Mouse (Mus musculus) heart, postnatal 14 days (tissue): ENCODE results near the gene Ttll6. TPM values are rescaled to one million over a fixed set of nuclear protein-coding genes. Genes with fewer than 3 reads are reported as not detected.
"Not testable (repeated sequence)": the region's sequence is repeated elsewhere in the genome, so short reads cannot be mapped to it uniquely, and the experiment has no call there.

Experiments
- DNase-seq, 2 experiments: peaks; one replicate each; pipeline ENCODE4 v3.0.0; 2021 to 2022
- intact Hi-C: fragments of 180-260 bp; cut with DNase I; formaldehyde crosslinking; loops from one replicate; pipeline ENCODE4 v1.15.1; 2025
- long read RNA-seq, 2 experiments: library from polyadenylated mRNA; stranded (forward); transcript quantifications; one replicate each; pipeline ENCODE4 v2.0.0; 2021
- total RNA-seq, 2 experiments: library from RNA; stranded (reverse); gene quantifications; 2 replicates each; pipeline ENCODE4 v1.2.3; 2021

Ttll6 gene
- total RNA-seq = under 1 TPM in 1 of 2 experiments, not detected in 1; 0.07 TPM
- long read RNA-seq, experiment 1 = 0 reads
- long read RNA-seq, experiment 2 = 0 reads

- DNase-seq = peak; percentile 55 to 69
- intact Hi-C loops = loop anchor here (10.0 kb wide), 1 partner anchor 259 kb away; no protein-coding TSS in a partner anchor
Observed at GRCm38 (mm10) chr11:96133239-96133865, at the start of gene Ttll6. Gene Ttll6 (plus strand): TSS chr11:96133786.

- intact Hi-C loops = no loop called here
- no peak for DNase-seq
Observed at GRCm38 (mm10) chr11:96087981-96088380, 45.6 kb upstream of the Ttll6 start.

GRCm38 (mm10) chr11:96091073-96091472 lies 42.5 kb upstream of the Ttll6 start:
- DNase-seq = peak in 1 of 2 experiments; percentile 20
- intact Hi-C loops = no loop called here

- DNase-seq = peak; percentile 13 to 47
- intact Hi-C loops = loop anchor here (1.0 kb wide), 2 partner anchors 35 to 143 kb away; no protein-coding TSS in a partner anchor
Observed at GRCm38 (mm10) chr11:96092674-96093291, 40.8 kb upstream of the Ttll6 start.

DNA sequence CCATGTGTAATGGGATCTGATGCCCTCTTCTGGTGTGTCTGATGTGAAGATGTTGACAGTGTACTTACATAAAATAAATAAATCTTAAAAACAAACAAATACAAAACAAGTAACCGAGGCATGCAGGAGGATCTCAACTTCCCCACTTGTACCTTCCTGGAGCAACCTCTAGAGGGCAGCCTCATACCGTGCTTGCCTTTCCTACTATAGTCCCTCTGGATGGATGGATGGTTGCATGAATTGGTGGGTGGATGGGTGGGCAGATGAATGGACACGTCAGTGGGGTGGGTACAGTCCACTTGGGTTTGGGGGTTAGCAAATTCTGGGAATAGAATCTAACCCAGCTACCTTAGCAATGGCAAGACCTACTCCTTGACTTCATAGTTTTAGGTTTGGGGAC lies 40.2 kb upstream of the Ttll6 start:
- intact Hi-C loops = loop anchor here (1.0 kb wide), 2 partner anchors 34 to 142 kb away; no protein-coding TSS in a partner anchor
- peak; percentile 48 to 68 for DNase-seq

DNA sequence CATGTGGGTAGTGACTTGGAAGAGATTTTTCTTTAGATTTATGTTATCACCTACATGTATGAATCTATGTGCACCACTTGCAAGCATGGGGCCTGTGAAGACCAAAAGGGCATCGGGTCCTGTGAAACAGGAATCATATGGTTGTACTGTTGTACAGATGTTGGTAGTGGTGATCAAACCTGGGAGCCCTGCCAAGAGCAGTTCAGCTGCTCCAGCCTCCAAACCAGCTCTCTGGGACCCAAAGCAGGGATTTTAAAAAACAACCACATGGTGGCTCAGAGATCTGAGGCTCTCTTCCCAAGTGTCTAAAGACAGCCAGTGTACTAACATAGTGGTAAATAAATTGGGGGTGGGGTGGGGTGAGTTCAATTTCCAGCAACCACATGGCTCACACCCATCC lies 25.2 kb upstream of the Ttll6 start:
- no peak for DNase-seq
- intact Hi-C loops = no loop called here

- intact Hi-C loops, DNase-seq: not testable (repeated sequence)
Observed at GRCm38 (mm10) chr11:96110950-96111349, 22.6 kb upstream of the Ttll6 start.

DNA sequence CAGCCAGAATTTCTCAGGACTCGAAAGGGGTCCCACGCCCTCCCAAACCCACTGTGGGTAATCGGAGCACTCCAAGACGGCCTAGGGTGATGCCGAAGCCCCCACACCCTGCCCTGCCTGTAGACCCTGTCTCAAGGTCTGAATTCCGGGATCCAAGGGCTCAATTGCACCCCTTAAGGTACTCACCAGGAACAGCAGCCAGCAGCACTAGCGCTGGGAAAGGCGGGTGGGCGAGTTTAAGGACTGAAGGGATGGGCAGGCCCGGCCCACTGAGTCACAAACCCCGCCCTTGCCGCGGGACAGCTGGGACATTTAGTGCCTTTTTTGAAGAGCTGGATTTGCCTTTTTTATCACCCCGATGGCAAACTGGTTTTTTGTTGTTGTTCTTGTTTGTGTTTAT lies 21.8 kb upstream of the Ttll6 start, which contains the start of gene Calcoco2:
TSS of gene Calcoco2 (minus strand) at position 214 of the 400 bp plus-strand sequence.
- DNase-seq = no peak
- intact Hi-C loops = no loop called here

- intact Hi-C loops = no loop called here
- DNase-seq = no peak
Observed at GRCm38 (mm10) chr11:96114077-96114476, 19.5 kb upstream of the Ttll6 start.

DNA sequence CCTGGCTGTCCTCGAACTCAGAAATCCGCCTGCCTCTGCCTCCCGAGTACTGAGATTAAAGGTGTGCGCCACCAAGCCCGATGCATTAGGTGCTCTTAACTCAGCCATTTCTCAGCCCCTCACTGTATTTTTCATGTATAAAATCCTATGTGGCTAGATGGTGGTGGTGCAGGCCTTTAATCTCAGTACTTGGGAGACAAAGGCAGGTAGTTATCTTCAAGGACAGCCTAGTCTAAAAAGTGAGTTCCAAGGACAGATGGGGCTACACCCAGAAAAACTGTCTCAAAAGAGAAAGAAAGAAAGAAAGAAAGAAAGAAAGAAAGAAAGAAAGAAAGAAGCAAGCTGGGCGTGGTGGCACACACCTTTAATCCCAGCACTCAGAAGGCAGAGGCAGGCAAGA lies 18.2 kb upstream of the Ttll6 start:
- intact Hi-C loops = no loop called here
- no peak for DNase-seq

- DNase-seq = no peak
- intact Hi-C loops = no loop called here
Observed at GRCm38 (mm10) chr11:96116116-96116515, 17.5 kb upstream of the Ttll6 start.

DNA sequence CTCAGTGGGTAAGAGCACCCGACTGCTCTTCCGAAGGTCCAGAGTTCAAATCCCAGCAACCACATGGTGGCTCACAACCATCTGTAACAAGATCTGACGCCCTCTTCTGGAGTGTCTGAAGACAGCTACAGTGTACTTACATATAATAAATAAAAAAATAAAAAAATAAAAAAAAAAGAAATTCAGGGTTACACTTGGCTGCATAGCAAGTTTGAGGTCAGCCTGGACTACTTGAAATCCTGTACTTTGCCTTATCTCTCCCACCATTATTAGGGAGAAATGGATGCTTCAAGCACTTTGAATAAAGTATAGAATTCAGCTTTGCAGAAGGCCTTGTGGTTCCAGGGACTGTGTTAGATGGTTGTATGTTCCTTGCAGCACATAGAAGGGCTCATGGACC lies 16.7 kb upstream of the Ttll6 start:
- intact Hi-C loops, DNase-seq: not testable (repeated sequence)

GRCm38 (mm10) chr11:96119401-96119800 lies 14.2 kb upstream of the Ttll6 start:
- no peak for DNase-seq

DNA sequence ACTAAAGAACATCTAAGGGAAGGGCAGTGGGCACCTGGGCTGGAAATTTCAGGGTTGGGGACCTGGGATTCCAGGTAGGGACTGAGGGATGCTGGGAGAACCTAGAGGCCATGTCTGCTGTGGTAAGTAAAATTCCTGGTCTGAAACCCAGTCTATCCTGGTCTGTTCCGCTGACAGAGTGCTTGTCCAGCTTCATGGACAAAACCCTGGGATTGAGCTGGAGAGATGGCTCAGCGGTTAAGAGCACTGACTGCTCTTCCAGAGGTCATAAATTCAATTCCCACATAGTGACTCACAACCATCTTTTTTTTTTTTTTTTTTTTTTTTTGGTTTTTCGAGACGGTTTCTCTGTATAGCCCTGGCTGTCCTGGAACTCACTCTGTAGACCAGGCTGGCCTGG lies 10.8 kb upstream of the Ttll6 start:
- not testable (repeated sequence) for DNase-seq

More at GRCm38 (mm10) chr11:96119401-96119800, 14.2 kb upstream of the Ttll6 start:
- intact Hi-C loops = no loop called here

GRCm38 (mm10) chr11:96124052-96124914 lies 9.3 kb upstream of the Ttll6 start:
- peak; percentile 17 to 34 for DNase-seq
- intact Hi-C loops = no loop called here

More for the DNA sequence above, 10.8 kb upstream of the Ttll6 start:
- intact Hi-C loops = not testable (repeated sequence)

- intact Hi-C loops = loop anchor here (10.0 kb wide), 1 partner anchor 256 kb away; no protein-coding TSS in a partner anchor
- DNase-seq = no peak
Observed at GRCm38 (mm10) chr11:96130606-96131005, 3.0 kb upstream of the Ttll6 start.

- intact Hi-C loops = loop anchor here (10.0 kb wide), 1 partner anchor 261 kb away; no protein-coding TSS in a partner anchor
- DNase-seq = no peak
Observed at GRCm38 (mm10) chr11:96135847-96136246, 2.3 kb downstream of the Ttll6 start.

DNA sequence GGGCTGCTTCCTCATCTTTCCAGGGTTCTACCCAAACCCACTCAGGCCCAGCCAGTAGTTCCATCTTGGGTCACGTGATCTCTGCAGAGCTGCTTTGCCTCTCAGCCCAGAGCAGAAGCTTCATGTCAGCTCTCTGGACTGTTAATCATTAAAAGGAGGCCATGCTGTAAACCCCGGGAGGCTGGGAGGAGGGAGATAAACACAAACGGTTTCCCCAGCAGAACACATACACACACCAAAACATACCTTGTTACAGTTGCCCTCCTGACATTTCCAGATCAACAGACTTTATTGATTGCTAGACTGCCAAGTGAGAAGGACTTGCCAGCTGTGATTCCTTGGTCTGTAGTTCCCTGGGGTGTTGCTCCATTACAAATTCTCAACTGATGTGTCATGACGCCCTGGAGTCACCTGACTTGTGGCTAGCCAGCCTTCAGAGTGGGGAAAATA lies 7.2 kb downstream of the Ttll6 start:
- intact Hi-C loops = no loop called here
- DNase-seq = peak in 1 of 2 experiments; percentile 12

DNA sequence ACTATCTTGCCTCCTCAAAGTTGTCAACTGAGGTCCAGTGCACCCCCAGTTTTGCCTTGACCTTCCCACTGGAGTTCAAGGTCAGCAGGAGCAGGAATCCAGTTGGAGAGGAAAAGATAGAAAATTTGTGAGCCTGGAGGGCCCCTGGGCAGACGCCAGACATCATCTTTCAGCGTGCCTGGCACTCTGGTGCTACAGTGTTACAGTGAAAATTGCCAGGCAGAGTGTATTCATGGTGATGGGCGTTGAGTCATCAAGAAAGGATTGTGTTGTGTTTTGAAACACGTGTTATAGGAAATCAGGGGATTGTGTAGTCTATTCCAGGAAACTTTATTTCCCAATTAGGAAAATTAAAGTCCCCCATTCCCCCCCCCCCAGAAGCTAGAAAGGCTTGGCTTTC lies 10.2 kb downstream of the Ttll6 start:
- DNase-seq = no peak
- intact Hi-C loops = no loop called here

DNA sequence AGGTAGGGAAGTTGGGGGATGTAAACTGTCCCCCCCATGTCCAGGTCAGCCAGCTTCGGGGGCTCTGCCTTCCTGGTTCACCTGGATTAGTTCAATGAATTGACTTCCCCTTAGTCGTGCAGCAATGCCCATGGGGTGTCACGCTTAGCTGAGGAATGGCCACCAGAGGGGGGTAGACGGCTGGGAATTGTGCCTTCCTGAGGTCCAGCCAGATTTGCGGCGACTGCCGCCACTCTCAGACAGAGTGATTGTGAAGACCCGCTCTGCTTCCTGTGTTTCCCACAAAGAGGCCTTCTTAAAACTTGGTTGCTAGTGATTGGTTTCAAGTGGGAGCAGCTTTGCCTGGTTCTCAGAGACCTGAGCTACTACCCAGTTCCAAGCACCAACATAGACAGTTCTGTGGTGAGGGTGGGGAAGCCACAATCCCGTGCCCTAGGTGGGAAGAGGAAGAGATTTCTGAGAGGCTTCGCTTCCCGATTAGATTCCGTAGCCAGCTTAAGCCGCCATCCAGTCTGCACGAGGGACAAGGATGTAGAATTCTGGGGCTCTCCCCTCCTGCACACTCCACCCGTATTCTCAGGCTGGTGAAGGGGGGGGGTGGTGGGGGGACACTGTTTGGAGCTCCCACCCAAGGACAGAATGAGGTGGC lies 12.2 kb downstream of the Ttll6 start:
- intact Hi-C loops = loop anchor here (1.0 kb wide), 1 partner anchor 90 kb away; no protein-coding TSS in a partner anchor
- DNase-seq = peak; percentile 68 to 86
